Mouse (Mus musculus) embryonic facial prominence, embryonic 12.5 days (tissue): ENCODE measurements around the gene Pp2d1. TPM values are rescaled to one million over a fixed set of nuclear protein-coding genes. Genes with fewer than 3 reads are reported as not detected.
"Not testable (repeated sequence)": the region's sequence is repeated elsewhere in the genome, so short reads cannot be mapped to it uniquely, and the experiment has no call there.

Experiments
- ATAC-seq: fragments of 200-750 bp; cut with Nextera tagmentation; 2 replicates; pipeline ENCODE4 v1.8.0; 2017; ENCODE audit not compliant: insufficient number of reproducible peaks, insufficient read depth, low FRiP score, low TSS enrichment
- H3K27ac ChIP-seq: fragments of 300-500 bp; sonication (generic); 2 replicates; pipeline ENCODE4 v1.5.1; 2016; ENCODE audit warnings: mild to moderate bottlenecking
- H3K27me3 ChIP-seq: fragments of 300-500 bp; sonication (generic); 2 replicates; pipeline ENCODE4 v1.6.1; 2016; ENCODE audit warnings: mild to moderate bottlenecking, moderate library complexity
- H3K36me3 ChIP-seq: fragments of 300-500 bp; sonication (generic); 2 replicates; pipeline ENCODE4 v1.6.1; 2016; ENCODE audit warnings: mild to moderate bottlenecking
- H3K4me1 ChIP-seq: fragments of 300-500 bp; sonication (generic); 2 replicates; pipeline ENCODE4 v1.6.1; 2016
- H3K4me2 ChIP-seq: fragments of 300-500 bp; sonication (generic); replicated peaks from 2 replicates; pipeline ENCODE4 v1.6.1; 2016; ENCODE audit warnings: mild to moderate bottlenecking, moderate library complexity
- H3K4me3 ChIP-seq: fragments of 300-500 bp; sonication (generic); 2 replicates; pipeline ENCODE4 v1.5.1; 2016; ENCODE audit warnings: mild to moderate bottlenecking
- H3K9ac ChIP-seq: fragments of 300-500 bp; sonication (generic); 2 replicates; pipeline ENCODE4 v1.6.1; 2016; ENCODE audit warnings: mild to moderate bottlenecking, moderate library complexity
- H3K9me3 ChIP-seq: fragments of 300-500 bp; sonication (generic); 2 replicates; pipeline ENCODE4 v1.6.1; 2016; ENCODE audit warnings: mild to moderate bottlenecking, moderate library complexity
- WGBS: fragments of 180-500 bp; shearing (Covaris S2); methylation state at CpG from one replicate; pipeline ENCODE4 v1.1.7; 2016; 5-methylcytosine and 5-hydroxymethylcytosine counted together
- polyA plus RNA-seq: library from polyadenylated mRNA; unstranded; fragments of >200 nt; fragmentation: Nextera tagmentation; extraction: Ambion mirVana; gene quantifications from 2 replicates; pipeline ENCODE4 v1.2.1, GENCODE M21; 2016

Gene Pp2d1
- polyA plus RNA-seq = 0.41 and 0.52 TPM in 2 replicates

- not testable (repeated sequence) for H3K36me3 ChIP-seq, H3K4me1 ChIP-seq, H3K9ac ChIP-seq, H3K27me3 ChIP-seq, H3K4me2 ChIP-seq, H3K9me3 ChIP-seq, ATAC-seq, H3K4me3 ChIP-seq, H3K27ac ChIP-seq
- WGBS = 82% methylated on average over 2 of the region's 2 CpGs
Measured at GRCm38 (mm10) chr17:53539351-53539750, at the start of gene Pp2d1. Gene Pp2d1 (minus strand): TSS chr17:53539451.

- H3K27me3 ChIP-seq = no peaks in the 10 kb centered on the region
- no peak overlapping the region for H3K4me3 ChIP-seq
- H3K9ac ChIP-seq = no peak overlapping the region
- H3K9me3 ChIP-seq = no peaks in the 10 kb centered on the region
- H3K4me1 ChIP-seq = peaks cover 6% of the 10 kb centered on the region; the same call in 1 of the 2 replicates
- ATAC-seq = no peak
- H3K4me2 ChIP-seq = no peak overlapping the region
- WGBS = 76% methylated on average over 9 of the region's 9 CpGs
- no peak overlapping the region for H3K27ac ChIP-seq
- no peaks in the 10 kb centered on the region for H3K36me3 ChIP-seq
Measured at GRCm38 (mm10) chr17:53588097-53588855, 49.0 kb upstream of the Pp2d1 start.

- 73% methylated on average over 14 of the region's 14 CpGs for WGBS
- no peak; the same call in 1 of the 2 replicates for ATAC-seq
- H3K4me1 ChIP-seq = peaks cover 6% of the 10 kb centered on the region; the same call in 1 of the 2 replicates
- H3K27ac ChIP-seq = no peak overlapping the region
- no peaks in the 10 kb centered on the region for H3K9me3 ChIP-seq
- no peaks in the 10 kb centered on the region for H3K27me3 ChIP-seq
- H3K4me3 ChIP-seq = no peak overlapping the region
- H3K9ac ChIP-seq = no peak overlapping the region
- H3K4me2 ChIP-seq = no peak overlapping the region
- no peaks in the 10 kb centered on the region for H3K36me3 ChIP-seq
Measured at GRCm38 (mm10) chr17:53587074-53587851, 48.0 kb upstream of the Pp2d1 start.

- H3K9ac ChIP-seq = no peak overlapping the region
- no peaks in the 10 kb centered on the region for H3K36me3 ChIP-seq
- H3K4me2 ChIP-seq = no peak overlapping the region
- H3K27ac ChIP-seq = no peak overlapping the region
- H3K4me1 ChIP-seq = peaks cover 6% of the 10 kb centered on the region; the same call in 1 of the 2 replicates
- 92% methylated on average over 11 of the region's 11 CpGs for WGBS
- no peaks in the 10 kb centered on the region for H3K27me3 ChIP-seq
- H3K9me3 ChIP-seq = no peaks in the 10 kb centered on the region
- no peak for ATAC-seq
- no peak overlapping the region for H3K4me3 ChIP-seq
Measured at GRCm38 (mm10) chr17:53583846-53584579, 44.8 kb upstream of the Pp2d1 start.

GRCm38 (mm10) chr17:53582805-53583204, 43.6 kb upstream of the Pp2d1 start:
- Histone ChIP-seq H3K4me2 (no peak overlapping the region), H3K4me1 (peaks cover 12% of the 10 kb centered on the region; the same call in 1 of the 2 replicates), H3K9ac (no peak overlapping the region), H3K36me3 (no peaks in the 10 kb centered on the region), H3K4me3 (no peak overlapping the region), H3K27ac (no peak overlapping the region), H3K9me3 (no peaks in the 10 kb centered on the region), H3K27me3 (no peaks in the 10 kb centered on the region)
- no peak for ATAC-seq
- WGBS = 77% methylated on average over 7 of the region's 7 CpGs

- ATAC-seq = no peak
- Histone ChIP-seq H3K4me1 (peaks cover 11% of the 10 kb centered on the region; the same call in 1 of the 2 replicates), H3K4me3 (no peak overlapping the region), H3K4me2 (no peak overlapping the region), H3K36me3 (no peaks in the 10 kb centered on the region), H3K9me3 (no peaks in the 10 kb centered on the region), H3K9ac (no peak overlapping the region), H3K27ac (no peak overlapping the region), H3K27me3 (no peaks in the 10 kb centered on the region)
- WGBS = 43% methylated on average over 4 of the region's 4 CpGs
Measured at GRCm38 (mm10) chr17:53582026-53582585, 42.9 kb upstream of the Pp2d1 start.

- WGBS = 82% methylated on average over 3 of the region's 3 CpGs
Measured at GRCm38 (mm10) chr17:53580237-53580636, 41.0 kb upstream of the Pp2d1 start.

GRCm38 (mm10) chr17:53579612-53580011, 40.4 kb upstream of the Pp2d1 start:
- H3K9ac ChIP-seq = no peak overlapping the region
- no peaks in the 10 kb centered on the region for H3K36me3 ChIP-seq
- no peaks in the 10 kb centered on the region for H3K9me3 ChIP-seq
- H3K4me1 ChIP-seq = peaks cover 7% of the 10 kb centered on the region; the same call in 1 of the 2 replicates
- no peaks in the 10 kb centered on the region for H3K27me3 ChIP-seq
- ATAC-seq = no peak
- H3K27ac ChIP-seq = no peak overlapping the region
- no peak overlapping the region for H3K4me2 ChIP-seq
- 58% methylated on average over 4 of the region's 4 CpGs for WGBS
- H3K4me3 ChIP-seq = no peak overlapping the region

More at GRCm38 (mm10) chr17:53580237-53580636, 41.0 kb upstream of the Pp2d1 start:
- H3K9ac ChIP-seq = no peak overlapping the region
- H3K9me3 ChIP-seq = no peaks in the 10 kb centered on the region
- H3K4me3 ChIP-seq = no peak overlapping the region
- H3K27me3 ChIP-seq = no peaks in the 10 kb centered on the region
- no peaks in the 10 kb centered on the region for H3K36me3 ChIP-seq
- H3K4me1 ChIP-seq = peaks cover 7% of the 10 kb centered on the region; the same call in 1 of the 2 replicates
- H3K4me2 ChIP-seq = no peak overlapping the region
- ATAC-seq = no peak
- no peak overlapping the region for H3K27ac ChIP-seq

- ATAC-seq = no peak
- H3K4me3 ChIP-seq = no peak overlapping the region
- 61% methylated on average over 9 of the region's 9 CpGs for WGBS
Measured at GRCm38 (mm10) chr17:53578776-53579175, 39.5 kb upstream of the Pp2d1 start.

GRCm38 (mm10) chr17:53578249-53578648, 39.0 kb upstream of the Pp2d1 start:
- 80% methylated on average over 6 of the region's 6 CpGs for WGBS

More at GRCm38 (mm10) chr17:53578776-53579175, 39.5 kb upstream of the Pp2d1 start:
- no peak overlapping the region for H3K27ac ChIP-seq
- H3K27me3 ChIP-seq = no peaks in the 10 kb centered on the region
- no peaks in the 10 kb centered on the region for H3K9me3 ChIP-seq
- peaks cover 7% of the 10 kb centered on the region; the same call in 1 of the 2 replicates for H3K4me1 ChIP-seq
- H3K36me3 ChIP-seq = no peaks in the 10 kb centered on the region
- H3K9ac ChIP-seq = no peak overlapping the region
- no peak overlapping the region for H3K4me2 ChIP-seq

GRCm38 (mm10) chr17:53577754-53578153, 38.5 kb upstream of the Pp2d1 start:
- H3K9ac ChIP-seq = no peak overlapping the region
- no peaks in the 10 kb centered on the region for H3K36me3 ChIP-seq
- no peak overlapping the region for H3K27ac ChIP-seq
- H3K4me2 ChIP-seq = no peak overlapping the region
- no peaks in the 10 kb centered on the region for H3K27me3 ChIP-seq
- no peak for ATAC-seq
- no peak overlapping the region for H3K4me3 ChIP-seq
- WGBS = 78% methylated on average over 5 of the region's 5 CpGs
- peaks cover 7% of the 10 kb centered on the region; the same call in 1 of the 2 replicates for H3K4me1 ChIP-seq
- H3K9me3 ChIP-seq = no peaks in the 10 kb centered on the region

More at GRCm38 (mm10) chr17:53578249-53578648, 39.0 kb upstream of the Pp2d1 start:
- no peak overlapping the region for H3K9ac ChIP-seq
- H3K9me3 ChIP-seq = no peaks in the 10 kb centered on the region
- no peaks in the 10 kb centered on the region for H3K27me3 ChIP-seq
- no peak overlapping the region for H3K4me3 ChIP-seq
- H3K27ac ChIP-seq = no peak overlapping the region
- no peak overlapping the region for H3K4me2 ChIP-seq
- H3K4me1 ChIP-seq = peaks cover 7% of the 10 kb centered on the region; the same call in 1 of the 2 replicates
- H3K36me3 ChIP-seq = no peaks in the 10 kb centered on the region
- no peak for ATAC-seq
